Mouse (Mus musculus): ENCODE data around the gene Ehbp1. TPM values are rescaled to one million over a fixed set of nuclear protein-coding genes. Genes with fewer than 3 reads are reported as not detected.

The Ehbp1 gene
- polyA plus RNA-seq (2014; fragmentation: Nextera tagmentation; extraction: Ambion mirVana), result 24.0 and 25.3 TPM in 2 replicates

DNA sequence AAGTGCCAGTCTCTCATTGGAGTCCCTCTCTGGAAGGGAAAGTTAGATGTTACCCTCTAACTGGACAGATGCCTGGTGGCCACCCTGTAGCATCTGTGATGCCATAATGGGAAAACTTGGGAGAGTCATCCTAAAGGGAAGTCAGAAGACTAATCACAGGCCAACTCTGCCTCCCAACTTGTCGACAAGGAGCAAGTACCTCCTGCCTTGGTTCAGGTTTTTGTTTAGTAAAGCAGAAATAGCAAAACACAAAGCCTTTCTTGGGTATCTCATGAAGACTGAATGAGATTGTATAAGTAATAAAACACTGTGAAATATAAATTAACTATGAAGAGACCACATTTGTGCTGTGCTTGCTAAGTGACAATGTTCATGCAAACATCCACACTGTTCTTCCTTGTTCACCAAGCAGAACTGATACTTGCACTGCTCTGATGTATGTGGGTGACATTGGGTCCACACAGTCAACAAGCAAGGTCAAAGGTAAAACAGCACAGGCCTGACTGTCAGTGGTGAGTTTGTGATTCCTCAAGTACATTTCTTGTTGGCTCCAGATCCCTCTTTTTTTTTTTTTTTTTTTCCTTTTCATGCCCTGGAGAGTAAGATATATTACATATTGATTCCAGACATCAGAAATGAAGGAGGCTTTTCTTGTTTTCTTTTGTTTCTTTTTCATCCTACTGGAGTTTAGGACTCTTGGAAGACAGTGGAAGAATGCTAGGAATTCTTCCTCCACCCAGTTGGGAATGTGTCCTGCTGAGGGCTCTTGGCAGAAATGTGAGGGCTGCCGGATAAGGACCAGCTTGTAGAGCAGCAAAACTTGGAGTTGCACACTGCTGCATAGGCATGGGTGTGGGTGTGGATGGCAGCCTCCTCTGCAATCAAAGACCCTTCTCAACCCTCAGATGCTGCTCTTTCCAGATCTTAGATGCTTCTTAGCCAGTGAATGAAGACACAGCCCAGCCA, at the start of gene Ehbp1:
Gene Ehbp1, minus strand, starts transcription at position 51 of the 966 bp plus-strand sequence.
- H3K4me1 ChIP-seq (replicated peaks; ENCODE audit: control insufficient read depth, insufficient read depth, low read length), result 0 out of 2 replicates have a peak, but pooled peaks cover 4% of the 10 kb centered on the region
- no peak within 1 kb of the TSS for H3K4me3 ChIP-seq (replicated peaks; ENCODE audit: low read length)
- ATAC-seq (ENCODE audit: low FRiP score), result no peak
- 63% methylated on average over 2 of the region's 2 CpGs for WGBS
- no peak within 1 kb of the TSS for H3K27ac ChIP-seq
- DNase-seq (ENCODE audit: low spot score), result no peak
- H3K9ac ChIP-seq, result no peak within 1 kb of the TSS
- no peaks in the 10 kb centered on the region for H3K9me3 ChIP-seq (ENCODE audit: control insufficient read depth, low read length)
- no peaks in the 10 kb centered on the region for H3K27me3 ChIP-seq (ENCODE audit: control insufficient read depth, insufficient read depth, low read length)
- no peaks in the 10 kb centered on the region for H3K36me3 ChIP-seq (replicated peaks; ENCODE audit: control insufficient read depth, insufficient read depth)
- no peak within 1 kb of the TSS for H3K4me2 ChIP-seq (replicated peaks)

DNA sequence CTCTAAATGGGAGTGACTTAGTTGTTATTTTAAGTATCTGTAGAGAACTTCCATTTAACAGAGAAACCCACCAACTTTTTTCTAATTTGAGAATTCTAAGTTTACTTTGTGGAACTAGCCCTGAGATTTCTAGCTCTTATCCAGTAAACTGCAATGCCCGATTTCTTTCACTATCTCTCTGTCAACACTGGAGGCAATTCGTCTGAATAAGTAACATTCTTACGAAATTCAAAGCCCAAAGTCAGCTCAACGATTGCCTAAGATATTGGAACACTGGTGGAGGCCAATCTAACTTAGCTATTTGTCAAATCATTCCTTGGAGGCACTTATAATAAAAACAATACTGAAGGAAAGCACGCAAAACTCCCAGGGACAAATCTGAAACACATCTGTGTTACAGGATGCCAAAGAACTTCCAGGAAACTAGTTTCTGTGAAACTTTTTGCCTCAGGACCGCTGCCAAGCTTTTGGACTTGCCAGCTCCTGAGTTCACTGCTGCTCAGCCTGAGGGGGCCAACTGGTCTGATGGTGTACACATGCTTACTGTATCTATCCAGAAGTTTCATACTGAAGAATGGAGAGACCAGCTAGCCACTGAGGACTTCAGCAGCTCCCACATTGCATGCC, 45.5 kb upstream of the Ehbp1 start:
- H3K27me3 ChIP-seq (ENCODE audit: control insufficient read depth, insufficient read depth, low read length), result no peaks in the 10 kb centered on the region
- WGBS, result 91% methylated on average over 6 of the region's 6 CpGs
- H3K9ac ChIP-seq, result no peak overlapping the region
- H3K36me3 ChIP-seq (replicated peaks; ENCODE audit: control insufficient read depth, insufficient read depth), result no peaks in the 10 kb centered on the region
- H3K4me2 ChIP-seq (replicated peaks), result no peak overlapping the region
- DNase-seq (ENCODE audit: low spot score), result no peak
- no peak overlapping the region for H3K27ac ChIP-seq
- no peak for ATAC-seq (ENCODE audit: low FRiP score)
- H3K4me3 ChIP-seq (replicated peaks; ENCODE audit: low read length), result no peak overlapping the region
- H3K4me1 ChIP-seq (replicated peaks; ENCODE audit: control insufficient read depth, insufficient read depth, low read length), result no peaks in the 10 kb centered on the region
- H3K9me3 ChIP-seq (ENCODE audit: control insufficient read depth, low read length), result no peaks in the 10 kb centered on the region

DNA sequence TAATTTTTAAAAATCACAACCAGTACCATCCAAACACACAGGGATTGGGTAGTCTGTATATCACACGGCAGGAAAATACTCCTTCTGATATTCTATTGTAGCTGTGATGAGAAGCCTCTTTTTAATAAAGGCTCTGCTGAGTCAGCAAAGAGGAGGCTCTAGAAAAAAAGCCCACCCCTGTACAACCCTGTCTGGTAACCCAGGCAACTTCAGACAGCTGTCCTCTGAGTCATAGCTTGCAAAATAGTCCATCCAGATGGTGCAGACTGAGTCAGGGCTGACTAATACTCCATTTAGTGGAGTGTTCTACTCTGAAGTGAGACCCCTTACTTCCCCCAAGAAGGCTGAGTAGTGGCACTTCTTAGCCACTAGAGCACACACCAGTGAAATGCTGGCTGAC, 41.4 kb upstream of the Ehbp1 start:
- Histone ChIP-seq H3K27ac (no peak overlapping the region), H3K9me3 (ENCODE audit: control insufficient read depth, low read length) (no peaks in the 10 kb centered on the region), H3K36me3 (replicated peaks; ENCODE audit: control insufficient read depth, insufficient read depth) (no peaks in the 10 kb centered on the region), H3K27me3 (ENCODE audit: control insufficient read depth, insufficient read depth, low read length) (no peaks in the 10 kb centered on the region), H3K4me3 (replicated peaks; ENCODE audit: low read length) (no peak overlapping the region), H3K9ac (no peak overlapping the region), H3K4me2 (replicated peaks) (no peak overlapping the region), H3K4me1 (replicated peaks; ENCODE audit: control insufficient read depth, insufficient read depth, low read length) (no peaks in the 10 kb centered on the region)
- WGBS, result 89% methylated on average over 1 of the region's 1 CpGs
- DNase-seq (ENCODE audit: low spot score), result no peak
- no peak for ATAC-seq (ENCODE audit: low FRiP score)

DNA sequence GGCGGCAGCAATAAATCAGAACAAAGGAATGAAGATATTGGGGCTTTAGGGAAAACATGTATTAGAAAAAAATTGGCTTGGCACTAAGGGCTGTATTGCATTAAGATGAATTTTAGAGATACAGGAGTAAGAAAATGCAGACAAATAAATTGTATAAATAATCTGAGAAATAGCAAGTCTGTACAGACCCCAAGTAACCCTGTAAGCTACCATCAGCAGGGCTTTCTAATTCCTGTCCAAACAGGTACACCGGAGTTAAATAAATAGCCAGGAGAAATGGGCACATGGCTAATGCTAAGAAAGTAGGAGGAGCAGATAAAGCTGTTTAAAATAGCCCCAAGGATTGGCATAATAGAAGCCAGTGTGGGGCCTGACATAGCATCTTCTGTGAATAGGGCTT, 32.7 kb upstream of the Ehbp1 start:
- Histone ChIP-seq H3K4me1 (replicated peaks; ENCODE audit: control insufficient read depth, insufficient read depth, low read length) (no peaks in the 10 kb centered on the region), H3K27ac (no peak overlapping the region), H3K9me3 (ENCODE audit: control insufficient read depth, low read length) (no peaks in the 10 kb centered on the region), H3K4me2 (replicated peaks) (no peak overlapping the region), H3K4me3 (replicated peaks; ENCODE audit: low read length) (no peak overlapping the region), H3K9ac (no peak overlapping the region), H3K27me3 (ENCODE audit: control insufficient read depth, insufficient read depth, low read length) (no peaks in the 10 kb centered on the region), H3K36me3 (replicated peaks; ENCODE audit: control insufficient read depth, insufficient read depth) (no peaks in the 10 kb centered on the region)
- 90% methylated on average over 2 of the region's 2 CpGs for WGBS
- no peak for ATAC-seq (ENCODE audit: low FRiP score)
- no peak for DNase-seq (ENCODE audit: low spot score)

DNA sequence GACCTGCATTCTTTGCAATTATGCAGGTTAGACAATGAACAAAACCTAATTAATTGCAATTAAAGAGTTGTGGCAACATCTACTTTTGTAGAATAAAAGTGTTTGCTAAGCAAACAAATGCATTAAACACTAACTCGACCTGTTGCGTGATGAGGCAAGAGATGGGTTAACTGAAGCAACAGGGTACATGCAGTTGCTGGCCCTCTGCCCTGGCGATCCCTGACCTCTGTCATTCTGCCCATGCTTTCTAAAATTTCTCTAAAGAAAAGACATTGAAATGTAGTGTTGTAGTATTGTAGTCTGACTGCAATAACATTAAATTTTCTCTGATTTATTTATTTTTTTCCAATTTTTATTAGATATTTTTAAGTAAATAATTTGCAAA, 31.2 kb upstream of the Ehbp1 start:
- no peak overlapping the region for H3K4me3 ChIP-seq (replicated peaks; ENCODE audit: low read length)
- H3K4me2 ChIP-seq (replicated peaks), result no peak overlapping the region
- H3K27ac ChIP-seq, result no peak overlapping the region
- H3K27me3 ChIP-seq (ENCODE audit: control insufficient read depth, insufficient read depth, low read length), result no peaks in the 10 kb centered on the region
- H3K36me3 ChIP-seq (replicated peaks; ENCODE audit: control insufficient read depth, insufficient read depth), result no peaks in the 10 kb centered on the region
- H3K9ac ChIP-seq, result no peak overlapping the region
- no peak for ATAC-seq (ENCODE audit: low FRiP score)
- DNase-seq (ENCODE audit: low spot score), result no peak
- no peaks in the 10 kb centered on the region for H3K4me1 ChIP-seq (replicated peaks; ENCODE audit: control insufficient read depth, insufficient read depth, low read length)
- no peaks in the 10 kb centered on the region for H3K9me3 ChIP-seq (ENCODE audit: control insufficient read depth, low read length)
- 81% methylated on average over 3 of the region's 3 CpGs for whole genome bisulfite sequencing

DNA sequence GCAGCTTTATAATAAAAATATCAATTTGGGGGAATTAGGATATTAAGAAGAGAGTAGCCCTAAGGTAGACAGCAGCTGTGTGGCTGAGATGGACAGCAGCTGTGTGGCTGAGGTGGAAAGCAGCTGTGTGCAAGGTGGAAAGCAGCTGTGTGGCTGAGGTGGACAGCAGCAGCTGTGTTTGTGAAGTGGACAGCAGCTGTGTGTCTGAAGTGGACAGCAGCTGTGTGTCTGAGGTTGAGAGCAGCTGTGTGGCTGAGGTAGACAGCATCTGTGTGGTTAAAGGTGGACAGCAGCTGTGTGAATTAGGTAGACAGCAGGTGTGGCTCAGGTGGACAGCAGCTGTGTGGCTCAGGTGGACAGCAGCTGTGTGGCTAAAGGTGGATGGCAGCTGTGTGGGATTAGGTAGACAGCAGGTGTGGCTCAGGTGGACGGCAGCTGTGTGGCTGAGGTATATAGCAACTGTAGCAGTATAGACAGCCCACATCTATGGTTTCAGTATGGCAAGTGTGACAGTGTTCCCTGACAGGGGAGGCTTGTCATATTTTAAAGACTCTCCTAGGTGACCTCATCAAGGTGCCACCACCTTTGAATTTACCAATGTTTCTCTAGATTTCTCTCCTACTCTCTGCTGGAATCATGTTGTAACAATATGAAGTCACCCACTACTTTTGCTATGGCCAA, 30.7 kb upstream of the Ehbp1 start:
- no peaks in the 10 kb centered on the region for H3K9me3 ChIP-seq (ENCODE audit: control insufficient read depth, low read length)
- H3K4me3 ChIP-seq (replicated peaks; ENCODE audit: low read length), result no peak overlapping the region
- no peaks in the 10 kb centered on the region for H3K27me3 ChIP-seq (ENCODE audit: control insufficient read depth, insufficient read depth, low read length)
- H3K4me1 ChIP-seq (replicated peaks; ENCODE audit: control insufficient read depth, insufficient read depth, low read length), result no peaks in the 10 kb centered on the region
- ATAC-seq (ENCODE audit: low FRiP score) (no peak), DNase-seq (ENCODE audit: low spot score) (no peak)
- no peaks in the 10 kb centered on the region for H3K36me3 ChIP-seq (replicated peaks; ENCODE audit: control insufficient read depth, insufficient read depth)
- WGBS, result 100% methylated on average over 1 of the region's 1 CpGs
- H3K27ac ChIP-seq, result no peak overlapping the region
- no peak overlapping the region for H3K4me2 ChIP-seq (replicated peaks)
- H3K9ac ChIP-seq, result no peak overlapping the region

DNA sequence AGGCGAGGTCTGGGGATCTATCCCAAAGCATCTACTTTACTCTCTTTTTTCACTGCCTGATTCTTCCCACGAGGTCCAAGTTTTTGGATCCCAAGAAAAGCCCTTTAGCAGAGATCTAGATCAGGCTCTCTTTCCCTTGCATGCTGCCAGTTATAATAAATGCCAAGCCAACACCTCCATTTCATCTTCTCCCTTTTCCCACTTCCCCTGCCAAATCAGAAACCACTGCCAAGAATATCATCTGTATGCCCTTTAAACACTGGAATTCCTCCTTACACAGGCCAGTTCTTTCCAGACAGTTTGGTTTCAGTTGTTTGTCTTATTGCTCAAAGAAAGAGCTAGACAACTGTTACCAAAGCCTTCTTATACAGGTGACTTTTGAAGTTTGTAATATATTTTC, 27.7 kb upstream of the Ehbp1 start:
- no peak overlapping the region for H3K4me3 ChIP-seq (replicated peaks; ENCODE audit: low read length)
- DNase-seq (ENCODE audit: low spot score) (no peak), ATAC-seq (ENCODE audit: low FRiP score) (no peak)
- H3K4me2 ChIP-seq (replicated peaks), result no peak overlapping the region
- H3K27me3 ChIP-seq (ENCODE audit: control insufficient read depth, insufficient read depth, low read length), result no peaks in the 10 kb centered on the region
- no peaks in the 10 kb centered on the region for H3K36me3 ChIP-seq (replicated peaks; ENCODE audit: control insufficient read depth, insufficient read depth)
- no peak overlapping the region for H3K9ac ChIP-seq
- 79% methylated on average over 2 of the region's 2 CpGs for WGBS
- H3K9me3 ChIP-seq (ENCODE audit: control insufficient read depth, low read length), result no peaks in the 10 kb centered on the region
- no peaks in the 10 kb centered on the region for H3K4me1 ChIP-seq (replicated peaks; ENCODE audit: control insufficient read depth, insufficient read depth, low read length)
- no peak overlapping the region for H3K27ac ChIP-seq

DNA sequence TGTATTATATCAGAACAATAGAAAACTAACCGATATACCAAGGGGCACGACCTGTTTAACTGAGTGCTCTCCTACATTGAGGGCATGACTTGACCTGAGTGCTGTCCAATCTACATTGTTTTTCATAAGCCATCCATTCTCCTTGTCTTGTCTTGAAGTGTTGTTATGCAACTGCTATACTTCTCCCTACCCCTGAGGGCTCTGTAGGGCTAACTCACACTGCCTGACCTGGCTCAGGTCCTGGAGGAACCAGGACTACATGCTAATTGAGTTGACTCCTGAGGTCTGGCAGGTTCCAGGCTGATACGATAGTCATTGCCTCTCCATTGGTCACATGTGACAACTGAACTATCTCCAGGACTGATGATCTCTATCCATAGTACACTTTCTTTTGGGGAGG, 26.5 kb upstream of the Ehbp1 start:
- Histone ChIP-seq H3K9me3 (ENCODE audit: control insufficient read depth, low read length) (no peaks in the 10 kb centered on the region), H3K27me3 (ENCODE audit: control insufficient read depth, insufficient read depth, low read length) (no peaks in the 10 kb centered on the region), H3K27ac (no peak overlapping the region), H3K4me3 (replicated peaks; ENCODE audit: low read length) (no peak overlapping the region), H3K9ac (no peak overlapping the region), H3K4me2 (replicated peaks) (no peak overlapping the region), H3K4me1 (replicated peaks; ENCODE audit: control insufficient read depth, insufficient read depth, low read length) (no peaks in the 10 kb centered on the region), H3K36me3 (replicated peaks; ENCODE audit: control insufficient read depth, insufficient read depth) (no peaks in the 10 kb centered on the region)
- ATAC-seq (ENCODE audit: low FRiP score) (no peak), DNase-seq (ENCODE audit: low spot score) (no peak)
- 93% methylated on average over 3 of the region's 3 CpGs for WGBS

DNA sequence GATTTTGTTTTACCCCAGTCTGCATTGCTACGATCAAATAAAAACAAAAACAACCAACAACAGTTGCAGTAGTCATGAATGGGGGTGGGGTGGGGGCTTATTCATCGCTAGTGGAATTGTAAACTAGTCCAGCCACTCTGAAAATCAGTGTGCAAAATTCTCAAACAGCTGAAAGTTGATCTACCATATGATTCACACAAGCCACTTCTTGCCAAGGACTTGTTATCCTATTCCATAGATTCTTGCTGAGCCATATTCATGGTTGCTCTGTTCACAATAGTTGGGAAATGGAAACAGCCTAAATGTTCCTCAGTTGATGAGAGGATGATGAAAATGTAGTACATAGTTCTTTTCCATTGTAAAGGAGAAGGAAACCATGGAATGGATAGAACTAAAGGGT, 24.4 kb upstream of the Ehbp1 start:
- Histone ChIP-seq H3K4me1 (replicated peaks; ENCODE audit: control insufficient read depth, insufficient read depth, low read length) (no peaks in the 10 kb centered on the region), H3K36me3 (replicated peaks; ENCODE audit: control insufficient read depth, insufficient read depth) (no peaks in the 10 kb centered on the region), H3K27ac (no peak overlapping the region), H3K27me3 (ENCODE audit: control insufficient read depth, insufficient read depth, low read length) (no peaks in the 10 kb centered on the region), H3K9ac (no peak overlapping the region), H3K4me2 (replicated peaks) (no peak overlapping the region), H3K9me3 (ENCODE audit: control insufficient read depth, low read length) (no peaks in the 10 kb centered on the region), H3K4me3 (replicated peaks; ENCODE audit: low read length) (no peak overlapping the region)
- ATAC-seq (ENCODE audit: low FRiP score), result no peak
- no peak for DNase-seq (ENCODE audit: low spot score)
- 81% methylated on average over 2 of the region's 2 CpGs for WGBS
